Mouse (Mus musculus) heart, postnatal 0 days (tissue): ENCODE measurements around the gene Timp3.

Experiments used
- CTCF ChIP-seq: IDR thresholded peaks from 2 replicates; pipeline ENCODE4 v1.5.1; 2016; ENCODE audit warnings: antibody characterized with exemption, control low read depth, low read depth
- EP300 ChIP-seq: IDR thresholded peaks from 2 replicates; pipeline ENCODE4 v1.6.1; 2016; ENCODE audit warnings: antibody characterized with exemption, low read depth

DNA sequence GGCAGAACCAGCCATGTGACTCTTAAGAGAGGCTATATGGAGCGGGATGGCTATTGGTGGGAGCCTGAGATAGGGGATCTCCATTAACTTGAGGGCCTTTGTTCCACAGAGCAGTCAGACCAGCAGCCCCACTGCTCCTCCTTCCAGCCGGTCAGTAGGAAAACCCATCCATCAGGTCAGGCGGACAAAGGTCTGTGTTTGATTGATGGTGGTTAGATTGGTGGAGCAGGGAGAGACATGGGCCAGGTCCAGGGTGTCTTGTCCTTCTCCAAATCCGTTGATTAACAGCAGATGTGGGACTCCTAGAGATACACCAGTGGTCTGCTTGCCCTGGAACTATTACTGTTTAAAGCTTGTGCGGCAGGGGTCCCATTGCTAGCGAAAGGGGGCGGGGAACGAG lies 34.4 kb downstream of the Timp3 start:
- TF ChIP-seq CTCF (no peak), EP300 (no peak)
